Mouse (Mus musculus) CD8-positive naive resting alpha-beta T cell, adult 2 months (primary cell): ENCODE results near the gene Zfp987.
"Not testable (repeated sequence)": the region's sequence is repeated elsewhere in the genome, so short reads cannot be mapped to it uniquely, and the experiment has no call there.

Experiments used
- DNase-seq, 2 experiments: peaks; one replicate each; pipeline ENCODE4 v3.0.0; 2022; ENCODE audit warnings: low read depth in 2 of 2, low spot score in 2 of 2

The Zfp987 gene

DNA sequence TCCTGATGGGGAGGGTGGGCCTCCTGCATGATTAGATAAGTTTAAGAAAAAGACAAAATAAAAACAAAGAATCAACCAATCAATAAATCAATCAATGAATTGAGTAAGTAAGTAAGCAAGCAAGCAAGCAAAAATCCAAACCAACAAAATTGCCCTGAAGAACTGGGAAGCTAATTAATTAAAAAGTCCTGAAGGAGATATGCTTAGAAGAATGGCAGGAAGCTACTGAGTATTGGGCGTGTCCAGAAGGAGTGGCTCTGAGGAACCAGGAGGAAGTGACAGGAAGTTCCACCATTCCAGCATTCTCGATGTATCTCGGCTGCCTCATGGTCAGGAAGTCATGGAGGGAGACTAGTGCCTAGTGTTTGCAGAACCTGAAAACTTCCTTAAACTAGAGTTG, at the start of gene Zfp987:
TSS of gene Zfp987 (plus strand) at position 301 of the 400 bp plus-strand sequence.
- not testable (repeated sequence) for DNase-seq

DNA sequence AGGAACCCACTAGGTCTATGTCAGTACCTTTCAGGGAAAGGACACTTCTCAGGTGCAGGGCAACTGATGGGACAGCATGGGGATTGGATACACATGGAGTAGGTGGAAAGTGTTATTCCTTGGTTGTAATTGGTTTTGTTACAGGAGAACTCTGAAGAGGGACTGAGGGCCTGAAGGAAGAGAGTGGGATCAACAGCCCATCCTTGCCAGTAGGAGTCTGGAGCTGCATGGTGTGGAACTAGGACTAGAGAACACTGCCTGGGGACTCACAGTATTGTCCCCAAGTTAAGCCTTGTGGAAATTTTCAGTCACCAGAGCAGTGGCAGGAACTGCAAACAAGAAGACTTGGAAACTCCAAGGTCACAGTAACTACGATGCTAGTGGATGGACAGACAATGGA, 44.6 kb upstream of the Zfp987 start:
- not testable (repeated sequence) for DNase-seq

DNA sequence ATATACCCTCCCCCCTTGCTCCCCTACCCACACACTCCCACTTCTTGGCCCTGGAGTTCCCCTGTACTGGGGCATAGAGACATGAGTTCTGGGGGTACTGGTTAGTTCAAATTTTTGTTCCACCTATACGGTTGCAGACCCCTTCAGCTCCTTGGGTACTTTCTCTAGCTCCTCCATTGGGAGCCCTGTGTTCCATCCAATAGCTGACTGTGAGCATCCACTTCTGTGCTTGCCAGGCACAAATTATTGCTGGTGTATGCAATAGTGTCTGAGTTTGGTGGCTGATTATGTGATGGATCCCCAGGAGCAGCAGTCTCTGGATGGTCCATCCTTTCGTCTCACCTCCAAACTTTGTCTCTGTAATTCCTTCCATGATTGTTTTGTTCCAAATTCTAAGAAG, 43.7 kb upstream of the Zfp987 start:
- not testable (repeated sequence) for DNase-seq

DNA sequence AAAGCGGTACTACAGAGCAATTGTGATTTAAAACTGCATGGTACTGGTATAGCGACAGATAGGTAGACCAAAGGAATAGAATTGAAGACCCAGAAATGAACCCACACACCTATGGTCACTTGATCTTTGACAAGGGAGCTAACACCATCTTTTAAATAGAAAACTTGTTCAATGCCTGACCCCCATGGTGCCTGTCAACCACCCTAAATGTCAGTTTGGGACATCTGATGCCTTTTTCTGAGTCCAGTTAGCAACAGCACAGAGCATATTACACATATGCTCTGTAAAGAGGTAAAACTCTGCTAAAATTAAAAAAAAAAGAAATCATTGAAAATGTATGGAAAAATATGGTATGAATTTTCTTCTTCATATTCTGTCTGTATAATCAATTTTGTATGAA, 41.8 kb upstream of the Zfp987 start:
- DNase-seq, result no peak

DNA sequence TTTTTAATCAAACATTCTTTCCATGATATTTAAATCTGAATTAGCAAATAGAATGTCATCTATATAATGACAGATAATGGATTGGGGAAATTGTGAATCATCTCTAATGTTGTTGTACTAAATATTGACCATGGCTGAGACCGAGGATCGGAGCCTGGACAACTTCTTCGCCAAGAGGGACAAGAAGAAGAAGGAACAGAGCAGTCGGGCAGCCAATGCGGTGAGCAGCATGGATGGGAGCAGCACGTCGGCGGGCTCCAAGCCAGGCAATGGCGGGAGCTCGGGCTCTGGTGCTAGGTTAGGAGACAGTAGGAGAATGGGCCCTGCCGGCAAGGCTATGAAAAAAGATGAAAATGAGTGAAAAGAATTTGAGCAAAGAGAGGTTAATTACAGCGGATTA, 38.5 kb upstream of the Zfp987 start:
- DNase-seq, result not testable (repeated sequence)

DNA sequence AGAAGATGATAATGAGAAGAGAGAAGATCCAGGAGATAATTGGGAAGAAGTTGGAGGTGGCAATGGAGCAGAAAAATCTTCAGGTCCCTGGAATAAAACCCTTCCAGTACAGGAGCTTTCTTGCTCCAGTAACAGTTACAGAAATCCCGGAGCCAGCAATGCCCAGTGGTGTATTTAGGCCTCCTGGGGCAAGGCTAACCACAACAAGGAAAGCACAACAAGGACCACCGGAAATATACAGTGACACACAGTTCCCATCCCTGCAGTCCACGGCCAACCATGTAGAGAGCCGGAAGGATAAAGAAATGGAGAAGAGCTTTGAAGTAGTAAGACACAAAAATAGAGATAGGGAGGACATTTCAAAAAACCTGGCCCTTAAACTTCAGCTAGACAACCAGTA, 38.0 kb upstream of the Zfp987 start:
- DNase-seq, result not testable (repeated sequence)

DNA sequence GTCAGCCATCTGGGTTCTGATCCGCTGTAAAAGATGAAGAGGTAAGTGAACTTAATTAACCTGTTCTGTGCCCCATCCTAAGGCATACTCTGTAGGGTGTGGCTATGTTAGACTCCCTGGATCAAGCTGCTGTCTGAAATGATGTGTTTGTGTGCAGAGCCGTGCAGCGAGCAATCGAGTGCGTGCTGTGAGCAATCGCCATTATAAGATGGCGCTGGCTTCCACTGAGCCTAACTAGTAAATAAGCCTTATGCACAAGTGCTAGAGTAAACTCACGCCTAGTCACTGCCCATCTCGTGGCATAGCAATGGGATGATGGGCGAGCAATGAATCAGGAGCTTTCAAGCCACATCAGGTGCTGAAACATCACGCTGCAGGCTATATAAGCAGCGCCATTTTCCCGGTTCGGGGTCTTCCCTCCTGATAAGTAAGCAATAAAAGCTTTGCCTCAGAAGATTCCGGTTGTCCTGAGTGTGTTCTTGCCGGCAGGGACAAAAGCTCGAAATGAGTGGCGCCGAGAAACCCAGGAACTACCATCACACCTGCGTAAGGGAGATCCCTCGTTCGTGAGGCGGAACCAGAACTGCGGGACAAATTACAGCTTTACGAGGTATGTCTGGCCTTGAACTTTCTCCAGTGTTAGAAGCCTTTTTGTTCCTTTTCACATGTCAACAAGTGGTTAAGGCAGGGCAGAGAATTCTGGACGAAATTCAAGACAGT, 37.0 kb upstream of the Zfp987 start:
- DNase-seq, result not testable (repeated sequence)

DNA sequence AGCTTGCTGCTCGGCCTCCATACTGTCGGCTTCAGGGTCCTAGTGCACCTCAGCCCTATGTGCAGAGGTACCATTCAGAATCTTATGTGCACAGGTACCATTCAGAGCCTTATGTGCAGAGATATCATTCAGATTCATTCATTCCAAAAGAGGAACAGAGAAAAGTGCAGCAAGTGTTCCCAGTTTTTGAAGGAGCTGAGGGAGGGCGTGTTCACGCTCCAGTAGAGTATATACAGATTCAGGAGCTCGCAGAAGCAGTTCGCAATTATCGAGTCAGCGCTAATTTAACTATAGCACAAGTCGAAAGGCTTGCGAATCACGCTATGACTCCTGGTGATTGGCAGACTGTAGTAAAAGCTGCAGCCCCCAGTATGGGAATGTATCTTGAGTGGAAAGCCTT, 36.0 kb upstream of the Zfp987 start:
- not testable (repeated sequence) for DNase-seq

DNA sequence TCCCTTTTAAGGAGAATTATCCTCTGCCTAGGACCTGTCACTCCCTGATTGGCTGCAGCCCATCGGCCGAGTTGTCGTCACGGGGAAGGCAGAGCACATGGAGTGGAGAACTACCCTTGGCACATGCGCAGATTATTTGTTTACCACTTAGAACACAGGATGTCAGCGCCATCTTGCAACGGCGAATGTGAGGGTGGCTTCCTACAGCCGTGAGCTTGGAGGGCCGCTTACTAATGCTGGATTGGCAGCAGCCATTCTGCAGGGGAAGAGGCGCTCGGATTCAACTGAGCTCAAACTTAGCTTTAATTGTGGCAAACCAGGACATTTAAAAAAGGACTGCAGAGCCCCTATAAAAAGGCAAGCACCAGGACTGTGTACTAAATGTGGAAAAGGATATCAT, 35.1 kb upstream of the Zfp987 start:
- not testable (repeated sequence) for DNase-seq

DNA sequence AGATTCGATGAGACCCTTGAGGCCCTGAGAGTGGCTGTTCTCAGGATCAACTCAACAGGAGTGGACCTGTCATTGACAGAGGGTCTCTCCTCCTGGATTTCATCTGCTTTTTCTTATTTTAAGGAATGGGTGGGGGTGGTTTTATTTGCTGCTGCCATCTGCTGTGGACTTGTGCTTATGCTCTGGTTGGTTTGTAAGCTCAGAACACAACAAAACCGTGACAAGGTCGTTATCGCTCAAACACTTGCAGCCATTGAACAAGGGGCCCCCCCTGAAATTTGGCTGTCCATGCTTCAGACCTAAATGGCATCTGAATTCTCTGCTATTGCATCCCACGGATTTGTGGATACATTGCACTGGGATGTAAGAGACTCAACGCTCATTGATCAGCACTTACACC, 34.1 kb upstream of the Zfp987 start:
- DNase-seq, result not testable (repeated sequence)

DNA sequence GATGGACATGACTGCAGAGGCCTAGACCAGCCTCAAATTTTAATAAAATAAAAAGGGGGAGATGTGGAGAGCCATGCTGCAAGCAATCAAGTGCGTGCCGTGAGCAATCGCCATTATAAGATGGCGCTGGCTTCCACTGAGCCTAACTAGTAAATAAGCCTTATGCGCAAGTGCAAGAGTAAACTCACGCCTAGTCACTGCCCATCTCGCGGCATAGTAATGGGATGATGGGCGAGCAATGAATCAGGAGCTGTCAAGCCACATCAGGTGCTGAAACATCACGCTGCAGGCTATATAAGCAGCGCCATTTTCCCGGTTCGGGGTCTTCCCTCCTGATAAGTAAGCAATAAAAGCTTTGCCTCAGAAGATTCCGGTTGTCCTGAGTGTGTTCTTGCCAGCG, 33.5 kb upstream of the Zfp987 start:
- DNase-seq, result not testable (repeated sequence)

DNA sequence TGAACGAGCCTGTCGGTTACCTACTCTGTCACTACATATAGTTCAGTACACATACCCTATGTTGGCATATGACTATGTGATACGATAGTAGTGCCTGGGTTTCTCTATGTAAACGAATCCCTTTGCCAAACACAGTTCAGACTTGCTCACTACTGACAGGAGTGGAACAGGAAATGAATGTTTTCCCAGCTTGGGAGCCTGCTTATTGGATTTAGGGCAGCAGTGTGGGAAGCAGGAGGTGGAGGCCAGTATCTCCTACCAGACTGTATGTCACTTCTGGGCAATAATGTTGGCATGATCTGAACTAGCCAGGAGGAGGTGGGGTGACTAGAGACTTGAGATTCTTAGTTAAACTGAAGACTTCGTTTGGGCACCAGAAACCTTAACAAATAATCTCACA, 32.3 kb upstream of the Zfp987 start:
- DNase-seq, result not testable (repeated sequence)

DNA sequence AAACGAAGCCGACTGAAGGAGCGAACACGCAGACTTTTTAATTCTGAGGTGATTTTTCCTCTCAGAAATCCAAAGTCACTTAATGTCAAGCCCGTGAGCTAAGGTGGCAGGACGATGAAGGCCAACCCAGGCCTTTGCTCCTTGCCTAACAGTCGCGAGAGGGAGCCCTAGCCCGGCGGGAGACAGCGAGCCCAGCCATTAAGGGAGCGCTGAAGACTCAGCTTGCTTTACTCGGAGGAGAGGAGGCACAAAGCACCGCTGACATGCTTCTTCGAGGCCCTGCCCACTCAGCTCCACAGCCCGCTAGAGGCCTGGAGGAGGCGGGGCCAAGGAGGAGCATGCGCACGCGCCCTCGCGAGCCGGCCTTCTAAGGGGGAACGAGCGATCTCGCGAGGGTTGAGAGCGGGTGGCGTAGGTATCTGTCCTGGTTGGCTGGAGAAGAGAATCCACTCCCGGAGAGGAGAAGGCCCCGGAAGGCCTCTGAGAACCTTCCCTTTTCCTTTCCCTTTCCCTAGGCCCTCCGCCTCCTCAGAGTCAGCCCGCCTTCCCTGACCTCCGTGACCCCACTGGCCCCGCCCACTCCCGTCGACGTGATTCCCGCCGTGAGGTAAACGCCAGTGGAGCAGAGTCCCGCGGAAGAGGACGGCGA, 30.0 kb upstream of the Zfp987 start:
- DNase-seq, result not testable (repeated sequence)

DNA sequence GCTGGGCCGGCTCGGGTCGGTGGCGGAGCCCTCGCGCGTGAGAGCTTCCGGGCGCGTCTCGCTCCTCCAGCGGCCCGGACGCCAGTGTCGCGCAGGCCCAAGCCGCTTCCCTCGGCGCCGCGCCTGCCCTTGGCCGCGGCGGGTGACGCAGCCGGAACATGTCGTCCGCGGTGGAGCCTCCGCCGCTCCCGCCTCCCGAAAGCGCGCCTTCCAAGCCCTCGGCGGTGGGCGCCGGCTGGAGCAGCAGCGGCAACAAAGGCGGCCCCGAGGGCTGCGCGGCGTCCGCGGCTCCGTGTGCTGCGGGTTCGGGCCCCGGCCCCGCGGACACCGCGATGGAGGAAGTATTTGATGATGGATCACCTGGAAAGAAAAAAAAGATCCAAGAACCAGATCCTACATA, 29.5 kb upstream of the Zfp987 start:
- not testable (repeated sequence) for DNase-seq

DNA sequence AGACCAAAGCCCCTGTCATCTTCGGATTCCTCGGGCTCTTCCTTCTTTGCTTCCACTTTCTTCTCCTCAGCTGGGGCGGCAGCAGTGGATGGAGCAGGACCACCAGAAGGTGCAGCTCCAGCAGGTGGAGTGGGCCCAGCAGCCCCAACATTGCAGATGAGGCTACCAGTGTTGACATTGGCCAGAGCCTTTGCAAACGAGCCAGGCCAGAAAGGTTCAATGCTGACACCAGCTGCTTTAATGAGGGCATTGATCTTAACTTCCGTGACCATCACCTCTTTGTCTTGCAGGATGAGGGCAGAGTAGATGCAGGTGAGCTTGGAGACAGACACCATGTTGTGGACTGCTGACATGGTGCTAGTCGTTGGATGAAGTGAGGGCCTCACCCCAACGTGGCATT, 23.8 kb upstream of the Zfp987 start:
- not testable (repeated sequence) for DNase-seq

DNA sequence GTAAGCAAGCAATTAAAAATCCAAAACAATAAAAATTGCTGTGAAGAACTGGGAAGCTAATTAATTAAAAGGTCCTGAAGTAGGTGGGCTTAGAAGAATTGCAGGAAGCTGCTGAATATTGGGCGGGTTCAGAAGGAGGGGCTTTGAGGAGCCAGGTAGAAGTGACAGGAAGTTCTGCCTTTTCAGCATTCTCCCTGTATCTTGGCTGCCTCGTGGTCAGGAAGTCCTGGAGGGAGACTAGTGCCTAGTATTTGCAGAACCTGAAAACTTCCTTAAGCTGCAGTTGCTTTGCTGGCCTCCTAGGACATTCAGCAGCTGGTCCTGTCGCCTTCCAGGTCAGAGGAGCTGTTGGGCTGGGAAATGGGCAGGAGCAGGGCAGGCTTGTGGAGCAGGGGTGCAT, 4.3 kb downstream of the Zfp987 start:
- DNase-seq, result not testable (repeated sequence)

DNA sequence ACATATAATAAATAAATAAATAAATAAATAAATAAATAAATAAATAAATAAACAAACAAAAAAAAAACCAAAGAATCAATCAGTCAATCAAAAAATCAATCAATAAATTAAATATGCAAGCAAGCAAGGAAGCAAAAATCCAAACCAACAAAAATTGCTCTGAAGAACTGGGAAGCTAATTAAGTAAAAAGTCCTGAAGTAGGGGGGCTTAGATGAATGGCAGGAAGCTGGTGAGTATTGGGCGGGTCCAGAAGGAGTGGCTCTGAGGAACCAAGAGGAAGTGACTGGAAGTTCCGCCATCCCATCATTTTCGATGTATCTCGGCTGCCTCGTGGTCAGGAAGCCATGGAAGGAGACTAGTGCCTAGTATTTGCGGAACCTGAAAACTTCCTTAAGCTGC, 59.4 kb downstream of the Zfp987 start, which contains the start of gene Zfp600:
TSS of gene Zfp600 (plus strand) at position 301 of the 400 bp plus-strand sequence.
- not testable (repeated sequence) for DNase-seq

DNA sequence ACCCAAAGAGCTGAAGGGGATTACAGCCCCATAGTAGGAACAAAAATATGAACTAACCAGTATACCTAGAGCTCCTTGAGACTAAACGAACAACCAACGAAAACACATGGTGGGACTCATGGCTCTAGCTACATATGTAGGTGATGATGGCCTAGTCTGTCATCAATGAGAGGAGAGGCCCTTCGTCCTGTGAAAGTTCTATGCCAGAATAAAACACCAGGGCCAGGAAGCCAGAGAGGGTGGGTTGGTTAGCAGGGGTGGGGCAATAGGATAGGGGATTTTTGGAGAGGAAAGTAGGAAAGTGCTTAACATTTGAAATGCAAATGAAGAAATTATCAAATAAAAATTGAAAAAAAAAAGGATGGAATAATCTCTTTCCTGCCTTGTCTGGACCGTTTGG, 65.8 kb downstream of the Zfp987 start:
- DNase-seq, result peak in 1 of 2 experiments; percentile 9

DNA sequence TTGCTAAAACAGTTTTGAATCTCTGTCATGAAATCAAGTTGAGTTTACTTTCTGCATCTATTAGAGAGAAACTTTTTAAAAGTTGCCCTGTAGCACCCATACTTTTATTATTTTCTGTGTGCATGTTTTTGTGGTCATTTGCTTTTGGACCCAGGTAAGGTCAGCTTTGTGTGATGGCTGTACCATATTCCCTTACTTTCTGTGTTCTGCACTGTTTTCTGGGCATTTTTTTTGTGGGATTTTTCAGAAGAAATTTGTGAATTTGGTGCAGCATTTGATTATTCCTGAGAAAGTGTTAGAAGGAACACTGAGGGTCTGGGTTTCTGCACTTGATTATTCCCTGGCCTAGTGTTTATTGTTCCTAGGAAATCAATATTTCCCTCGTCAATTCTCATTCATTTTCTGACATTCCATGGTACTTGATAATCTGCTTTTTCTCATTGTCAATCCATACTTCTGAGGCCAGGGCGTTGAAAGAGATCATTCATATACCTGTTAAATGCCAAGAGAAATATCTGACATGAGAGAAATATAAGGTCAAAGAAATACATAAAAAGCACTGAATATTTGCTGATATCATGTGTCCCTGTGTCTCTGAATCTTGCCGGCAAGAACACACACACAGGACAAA, 70.2 kb downstream of the Zfp987 start:
- DNase-seq, result not testable (repeated sequence)

DNA sequence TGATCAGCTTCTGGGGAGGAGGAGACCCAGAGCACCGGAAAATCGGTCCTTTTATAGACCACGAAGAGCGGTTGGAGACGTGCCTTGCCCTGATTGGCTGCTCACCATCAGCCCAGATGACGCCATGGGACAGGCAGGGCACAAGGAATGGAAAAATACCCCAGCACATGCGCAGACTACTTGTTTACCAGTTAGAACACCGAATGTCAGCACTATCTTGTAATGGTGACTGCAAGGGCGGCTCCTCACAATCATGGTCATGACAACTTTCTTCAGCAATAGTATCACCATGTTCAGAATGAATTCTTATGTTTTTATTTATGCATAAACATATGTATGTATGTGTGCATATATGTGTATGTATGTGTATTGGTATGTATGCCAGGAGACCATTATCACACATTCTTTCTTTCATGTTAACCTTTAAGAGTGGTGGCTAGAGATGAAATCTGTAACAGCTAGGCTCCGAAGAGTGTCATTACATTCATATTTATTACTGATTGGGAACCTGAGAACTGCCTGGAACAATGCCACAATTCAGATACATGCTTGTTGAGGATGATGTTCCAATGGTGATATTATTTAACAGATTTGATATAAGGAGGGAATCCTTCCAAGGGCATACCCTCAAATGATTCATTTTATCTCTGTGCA, 70.9 kb downstream of the Zfp987 start:
- DNase-seq, result peak; percentile 9 to 10

DNA sequence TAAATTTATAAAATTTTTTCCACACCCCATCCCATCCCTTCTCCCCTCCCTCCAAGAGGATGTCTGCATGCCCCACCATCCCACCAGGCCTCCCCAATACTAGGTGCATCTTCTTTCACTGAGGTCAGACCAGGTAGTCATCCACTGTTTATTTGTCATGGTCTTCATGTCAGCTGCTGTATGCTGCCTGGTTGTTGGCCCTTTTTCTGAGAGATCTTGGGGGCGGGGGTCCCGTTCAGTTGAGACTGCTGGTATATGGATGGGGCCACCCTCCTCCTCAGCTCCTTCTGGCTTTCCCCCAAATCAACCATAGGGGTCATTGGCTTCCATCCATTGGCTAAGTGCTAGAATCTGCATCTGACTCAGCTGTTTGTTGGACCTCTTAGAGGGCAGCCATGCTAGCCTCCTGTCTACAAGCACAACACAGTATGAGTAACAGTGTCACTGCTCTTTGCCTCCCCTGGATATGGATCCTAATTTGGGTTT, 71.7 kb downstream of the Zfp987 start:
- DNase-seq, result not testable (repeated sequence)
